Mouse (Mus musculus) thymus, adult 18-20 months (tissue): Measurements from ENCODE around the gene Cobll1.

Source experiments
- DNase-seq, 2 experiments: peaks; one replicate each; pipeline ENCODE4 v3.0.0; 2022; ENCODE audit warnings: mixed read lengths in 2 of 2

Cobll1 gene

DNA sequence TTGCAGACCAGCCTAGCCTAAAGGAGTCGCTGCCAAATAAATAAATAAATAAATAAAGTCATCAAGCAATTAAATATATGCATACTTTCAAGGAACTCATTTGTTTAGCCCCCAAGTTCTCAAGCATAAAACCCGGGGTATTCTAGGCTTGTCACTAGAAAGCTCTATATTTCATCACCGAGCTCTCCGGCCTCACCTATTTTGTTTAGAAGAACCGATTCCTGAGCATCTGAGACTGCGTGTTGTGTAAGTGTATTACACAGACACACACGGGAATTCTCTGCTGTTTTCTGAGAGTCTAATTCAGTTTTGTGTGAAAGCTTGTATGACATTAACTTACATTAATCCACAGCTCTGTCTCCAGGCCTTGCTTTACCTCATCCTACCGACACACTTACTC lies 2.6 kb downstream of the Cobll1 start:
- DNase-seq: no peak

- DNase-seq: no peak
Observed at GRCm38 (mm10) chr2:65232756-65233535, 6.3 kb downstream of the Cobll1 start.

DNA sequence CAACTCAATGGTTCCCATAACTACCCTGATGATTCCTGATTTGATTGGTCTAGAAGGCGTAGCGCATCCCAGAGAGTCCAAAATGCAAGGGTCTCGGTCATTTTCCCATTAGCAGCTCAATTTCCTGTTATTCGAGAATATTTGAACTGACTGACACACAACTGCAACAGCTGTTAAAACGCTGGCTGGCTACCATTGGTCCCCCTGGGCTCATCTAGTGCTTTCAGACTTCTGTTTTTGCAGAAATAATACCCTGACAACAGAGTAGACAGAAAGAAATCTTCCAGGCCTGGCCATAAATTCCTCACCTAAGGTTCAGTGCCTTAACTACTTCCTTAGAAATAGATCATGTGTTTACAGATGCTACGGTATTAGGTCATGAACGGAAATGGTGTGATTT lies 10.8 kb downstream of the Cobll1 start:
- DNase-seq: no peak

DNA sequence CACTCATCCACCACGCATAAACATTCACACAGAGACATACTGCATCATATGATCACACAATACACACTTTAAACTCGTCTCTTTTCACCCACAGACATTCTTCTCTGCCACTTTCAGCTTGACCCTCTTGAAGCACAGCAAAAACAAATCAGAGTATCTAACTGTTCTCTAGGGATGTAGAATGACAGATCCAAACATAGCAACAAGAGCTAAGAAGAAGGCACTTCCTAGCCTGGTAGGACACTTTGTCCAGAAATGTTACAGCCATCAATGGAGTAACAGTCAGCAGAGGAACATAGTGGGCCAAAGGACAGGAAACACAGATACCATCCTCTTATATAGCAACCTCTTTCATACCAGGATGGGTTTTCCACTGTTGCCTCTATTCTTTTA lies 11.3 kb downstream of the Cobll1 start:
- DNase-seq: no peak

DNA sequence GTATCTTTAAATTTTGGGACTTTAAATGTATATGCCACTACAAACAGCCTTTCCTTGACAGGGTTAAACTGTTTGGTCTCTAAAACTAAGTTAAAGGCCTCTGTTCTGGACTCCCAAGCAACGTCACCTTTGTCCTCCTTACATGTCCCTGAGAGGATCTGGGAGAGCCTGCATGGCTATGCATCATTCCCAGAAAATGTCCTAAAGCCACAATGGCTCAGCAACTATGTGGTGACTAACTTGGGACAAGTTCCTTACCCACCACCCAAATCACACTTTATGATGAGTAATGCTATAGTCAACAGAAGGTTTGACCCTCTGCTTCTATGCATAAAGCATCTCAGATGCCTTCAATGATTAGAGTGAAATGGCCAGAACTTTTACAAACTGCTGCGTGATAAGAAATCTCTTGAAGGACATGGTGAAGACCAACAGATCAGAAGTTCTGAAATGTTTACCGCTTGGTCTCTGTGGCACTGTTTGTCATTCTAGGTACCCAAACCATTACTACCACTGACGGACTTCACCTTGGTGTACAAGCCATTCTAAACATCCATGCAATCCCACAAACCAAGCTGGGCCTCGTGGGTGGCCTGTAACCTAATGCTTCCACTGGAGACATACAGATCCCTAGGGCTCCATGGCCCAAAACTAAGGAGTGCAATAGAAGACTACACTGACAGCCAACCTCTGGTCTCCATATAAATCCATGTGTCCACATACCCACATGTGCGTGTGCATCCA lies 11.9 kb downstream of the Cobll1 start:
- no peak for DNase-seq

- DNase-seq: no peak
Observed at GRCm38 (mm10) chr2:65226494-65226893, 12.7 kb downstream of the Cobll1 start.

- no peak for DNase-seq
Observed at GRCm38 (mm10) chr2:65223956-65224735, 15.1 kb downstream of the Cobll1 start.

DNA sequence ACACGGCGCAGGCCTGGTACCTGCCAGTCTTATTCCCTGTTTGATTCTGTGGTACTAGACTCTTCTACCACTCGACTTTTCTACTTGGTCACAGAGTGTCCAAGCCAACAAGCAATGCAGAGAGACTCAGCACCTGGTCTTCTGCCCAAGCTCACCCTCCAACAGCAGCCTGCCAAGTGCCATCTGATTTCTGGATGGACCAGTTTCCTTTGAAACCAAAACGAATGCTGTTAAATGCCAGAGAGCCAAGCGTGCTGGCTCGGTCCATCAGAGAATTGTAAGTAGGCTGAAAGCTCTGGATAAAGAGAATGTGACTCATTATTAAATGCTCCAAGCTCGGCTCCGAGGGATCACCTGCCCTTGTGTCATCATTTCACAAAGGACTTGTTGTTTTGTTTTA lies 16.2 kb downstream of the Cobll1 start:
- no peak for DNase-seq

- DNase-seq: no peak
Observed at GRCm38 (mm10) chr2:65221646-65222045, 17.6 kb downstream of the Cobll1 start.

- no peak for DNase-seq
Observed at GRCm38 (mm10) chr2:65220563-65220962, 18.6 kb downstream of the Cobll1 start.

DNA sequence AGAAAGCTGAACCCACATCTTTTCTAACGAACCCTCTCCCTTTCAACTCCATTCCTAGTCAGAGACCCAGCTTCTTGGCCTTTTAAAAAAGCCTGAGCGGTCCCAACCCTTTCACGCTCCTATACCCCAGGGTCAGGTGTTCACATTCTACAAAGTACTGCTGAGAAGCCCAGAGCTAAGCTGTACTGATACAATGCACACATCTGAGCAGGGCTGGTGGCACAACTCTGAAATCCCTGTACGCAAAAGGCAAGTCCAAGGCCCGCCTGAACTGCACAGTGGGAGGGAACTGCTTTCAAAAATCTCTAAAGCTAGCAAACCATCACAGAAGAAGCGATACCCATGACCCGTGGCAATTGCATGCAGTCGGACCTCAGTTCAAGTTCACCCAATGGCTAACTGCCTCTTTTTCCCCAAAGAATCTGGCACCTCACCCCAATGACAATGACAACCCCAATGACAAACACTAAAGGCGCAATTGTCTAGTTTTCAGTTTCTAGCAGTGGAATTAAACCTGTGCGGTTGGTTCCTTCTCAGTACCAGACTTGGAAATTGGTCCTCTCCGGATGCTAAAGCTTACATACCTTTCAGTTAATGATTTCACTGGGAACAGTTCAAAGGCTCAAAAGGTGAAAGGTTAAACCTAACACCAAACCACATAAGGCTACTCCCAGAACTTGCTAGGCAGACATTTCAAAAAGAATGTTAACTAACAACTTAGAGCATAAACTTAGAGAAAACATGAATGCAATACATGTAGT lies 19.6 kb downstream of the Cobll1 start:
- no peak for DNase-seq

- peak in 1 of 2 experiments; percentile 4 for DNase-seq
Observed at GRCm38 (mm10) chr2:65218318-65218717, 20.9 kb downstream of the Cobll1 start.

GRCm38 (mm10) chr2:65217677-65218076 lies 21.5 kb downstream of the Cobll1 start:
- no peak for DNase-seq

DNA sequence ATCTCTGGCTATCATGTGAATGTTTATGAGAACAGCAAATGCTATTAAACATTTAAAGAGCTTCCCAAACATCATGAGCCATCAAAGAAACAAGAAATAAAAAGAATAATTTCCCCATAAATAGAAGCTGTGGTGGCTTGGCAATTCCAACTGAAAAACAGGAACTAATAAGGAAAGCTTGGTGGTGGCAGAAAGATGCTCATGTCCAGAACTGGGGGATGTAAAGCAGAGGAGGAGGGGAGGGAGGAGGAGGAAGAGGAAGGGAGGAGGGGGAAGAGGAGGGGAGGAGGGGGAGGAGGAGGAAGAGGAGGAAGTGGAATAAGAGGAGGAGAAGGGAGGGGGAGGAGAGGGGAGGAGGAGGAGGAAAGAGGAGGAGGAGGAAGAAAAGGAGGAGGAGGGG lies 23.0 kb downstream of the Cobll1 start:
- DNase-seq: no peak

GRCm38 (mm10) chr2:65214556-65214955 lies 24.6 kb downstream of the Cobll1 start:
- no peak for DNase-seq

GRCm38 (mm10) chr2:65213675-65214074 lies 25.5 kb downstream of the Cobll1 start:
- no peak for DNase-seq

- no peak for DNase-seq
Observed at GRCm38 (mm10) chr2:65211620-65212019, 27.6 kb downstream of the Cobll1 start.

GRCm38 (mm10) chr2:65207750-65208149 lies 31.5 kb downstream of the Cobll1 start:
- no peak for DNase-seq

DNA sequence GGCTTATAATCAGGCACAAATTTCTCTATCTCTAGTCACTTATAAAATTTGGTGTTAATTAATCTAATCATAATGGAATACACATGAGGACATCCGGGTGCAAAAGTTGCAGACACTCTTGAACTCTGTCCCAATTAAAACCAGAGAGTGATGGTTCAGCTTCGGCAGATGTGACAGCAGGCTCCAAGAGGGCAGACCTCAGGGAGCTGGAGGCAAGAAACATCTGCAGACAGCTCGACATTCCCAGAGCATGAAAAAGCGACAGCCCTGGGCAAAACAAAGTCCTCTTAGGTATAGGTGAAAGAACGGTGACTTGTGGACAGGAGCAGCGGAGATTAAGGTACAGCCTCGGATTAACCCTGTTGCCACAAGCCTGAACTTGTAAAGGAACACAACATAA lies 35.5 kb downstream of the Cobll1 start:
- no peak for DNase-seq

GRCm38 (mm10) chr2:65199706-65200105 lies 39.5 kb downstream of the Cobll1 start:
- no peak for DNase-seq

GRCm38 (mm10) chr2:65198605-65199004 lies 40.6 kb downstream of the Cobll1 start:
- DNase-seq: no peak

DNA sequence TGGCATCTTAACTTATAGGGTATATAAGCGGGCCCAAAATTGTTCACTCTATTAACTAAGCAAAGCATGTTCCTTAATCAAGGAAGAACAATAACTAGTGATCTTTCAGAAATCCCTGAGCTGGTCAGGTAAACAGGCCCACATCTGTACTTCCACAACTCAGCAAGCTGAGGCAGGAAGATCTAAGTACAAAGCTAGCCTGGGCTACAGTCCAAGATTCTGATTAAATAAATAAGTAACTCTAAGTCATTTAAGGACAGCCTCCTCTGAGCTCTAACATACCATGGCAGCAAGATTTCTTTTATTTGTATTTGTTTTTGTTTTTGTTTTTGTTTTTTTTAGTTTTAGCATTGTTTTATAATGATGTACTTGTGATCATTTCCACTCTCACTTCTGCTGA lies 42.2 kb downstream of the Cobll1 start:
- no peak for DNase-seq
